Comparison of ENCODE assay signal across 14 mouse cellular contexts in the genomic region with DNA sequence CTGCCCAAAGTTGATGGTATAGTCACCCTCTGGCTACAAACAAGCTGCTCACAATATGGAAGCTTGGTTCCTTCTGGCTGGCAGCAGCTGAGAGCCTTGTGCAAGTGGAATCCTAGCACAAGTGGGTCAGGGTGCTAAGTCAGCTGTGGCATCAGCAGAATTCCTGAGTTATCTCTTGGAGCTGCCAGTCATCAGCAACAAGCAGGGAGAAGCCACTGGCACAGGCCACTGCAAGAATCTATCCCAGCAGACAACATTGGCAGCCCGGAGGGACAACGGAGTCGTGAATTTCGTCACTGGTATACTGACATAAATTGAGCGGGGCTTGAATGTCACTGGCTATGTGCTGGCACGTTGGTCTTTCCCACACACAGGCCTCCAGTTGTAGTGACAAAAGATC. TPM values are rescaled to one million over a fixed set of nuclear protein-coding genes. Genes with fewer than 3 reads are reported as not detected.
A peak's percentile ranks its signal among the peaks of the same experiment; 100 is the strongest.
DNase-seq lines count a peak whose midpoint lies in the region; ATAC-seq lines count a peak whose summit lies in the region.
"Had no signal": no experiment of that assay in that cellular context is flagged by ENCODE, and none has a peak within 500 bp of the region (broad histone marks: within the 10 kb centered on the region; RNA-seq: fewer than 3 reads in every experiment).

No protein-coding gene starts in this region.

- no peaks in the 10 kb centered on the region for H3K9me3 ChIP-seq in midbrain, embryonic 15.5 days
- H3K9me3 ChIP-seq: liver, embryonic 12.5 days had no signal

- 86% methylated on average over 6 of the region's 6 CpGs for WGBS in midbrain, embryonic 15.5 days

- no peaks in the 10 kb centered on the region for H3K27me3 ChIP-seq in midbrain, embryonic 15.5 days (replicated peaks)

- DNase-seq in retina, postnatal 1 day: peak; percentile 6
- DNase-seq in retina, embryonic 14.5 days (ENCODE audit: low spot score): no peak
- peak; percentile 69 to 79 for DNase-seq in heart, postnatal 10 days
- no peak for DNase-seq in kidney, postnatal 36 days
- DNase-seq in kidney, postnatal 14 days: no peak
- DNase-seq: cerebellum, postnatal 25 days had no signal

- no peak overlapping the region for H3K4me3 ChIP-seq in brown adipose tissue, adult 24 weeks (ENCODE audit: insufficient read depth, low read depth, low read length)
- H3K4me3 ChIP-seq in midbrain, embryonic 15.5 days: no peak overlapping the region
- H3K4me3 ChIP-seq: liver, embryonic 12.5 days had no signal

- no peak overlapping the region for H3K9ac ChIP-seq in midbrain, embryonic 15.5 days
- H3K9ac ChIP-seq: liver, embryonic 12.5 days had no signal

- H3K4me2 ChIP-seq in midbrain, embryonic 15.5 days: no peak overlapping the region
- H3K4me2 ChIP-seq: liver, embryonic 12.5 days had no signal

- ATAC-seq in midbrain, embryonic 15.5 days (replicated peaks): no peak
- ATAC-seq: activated CD4-positive, CD25-positive, alpha-beta regulatory T cell, adult 4 months; liver, embryonic 12.5 days; midbrain, embryonic 16.5 days had no signal

- H3K36me3 ChIP-seq in midbrain, embryonic 15.5 days (replicated peaks): no peaks in the 10 kb centered on the region
- H3K36me3 ChIP-seq: liver, embryonic 12.5 days had no signal

- H3K4me1 ChIP-seq in brown adipose tissue, adult 24 weeks (ENCODE audit: control insufficient read depth, insufficient read depth, insufficient read length, low read length): peaks cover 5% of the 10 kb centered on the region
- no peaks in the 10 kb centered on the region for H3K4me1 ChIP-seq in midbrain, embryonic 15.5 days
- H3K4me1 ChIP-seq: liver, embryonic 12.5 days had no signal

- peak overlapping the region; percentile 93 for H3K27ac ChIP-seq in brown adipose tissue, adult 24 weeks (replicated peaks; ENCODE audit: low read depth, low read length)
- no peak overlapping the region for H3K27ac ChIP-seq in midbrain, embryonic 15.5 days
- H3K27ac ChIP-seq: kidney, postnatal 0 days; liver, embryonic 12.5 days had no signal

- intact Hi-C loops in heart, postnatal 10 days (cut with DNase I): no loop called here

RNA-seq across cellular contexts. Expression of gene Slc22a2, which starts 12.6 kb away (rescaled TPM):
- polyA plus RNA-seq in brown adipose tissue, adult 24 weeks (2012; ENCODE audit: insufficient read depth, insufficient read length, missing spikeins): 1.9 and 3.6 TPM in 2 replicates
- under 1 TPM in 1 of 2 experiments, not detected in 1; 0.29 TPM for total RNA-seq in heart, postnatal 10 days (2021)
- 2.6 and 3.6 TPM in 2 replicates for polyA plus RNA-seq in midbrain, embryonic 15.5 days (2015; fragmentation: Nextera tagmentation; extraction: Ambion mirVana)
- polyA plus RNA-seq: embryonic facial prominence, embryonic 11.5 days; liver, embryonic 12.5 days; neural tube, embryonic 11.5 days had no signal

Comparison
In these comparisons a context has a peak if more than half of its experiments do, and no peak if none do; other contexts are left out.
1. DNase-seq: peak in retina, postnatal 1 day (single experiment) and heart, postnatal 10 days (2 of 2); none in retina, embryonic 14.5 days (single experiment), kidney, postnatal 36 days (0 of 2) and kidney, postnatal 14 days (single experiment).